Mouse (Mus musculus): ENCODE data around the gene Scrt2. TPM values are rescaled to one million over a fixed set of nuclear protein-coding genes. Genes with fewer than 3 reads are reported as not detected.

Gene Scrt2
- polyA plus RNA-seq, 1 experiment from 2014 or later, result 2.4 TPM

- DNase-seq (ENCODE audit: extremely low spot score, low spot score), result no peak
- H3K27ac ChIP-seq, result no peak overlapping the region
- no peaks in the 10 kb centered on the region for H3K9me3 ChIP-seq
- peaks cover 51% of the 10 kb centered on the region for H3K4me1 ChIP-seq
- H3K36me3 ChIP-seq (replicated peaks), result no peaks in the 10 kb centered on the region
- peaks cover 58% of the 10 kb centered on the region for H3K27me3 ChIP-seq (ENCODE audit: poor library complexity, severe bottlenecking)
- H3K4me3 ChIP-seq, result no peak overlapping the region
- 86% methylated on average over 7 of the region's 7 CpGs for WGBS
These were observed 36.4 kb downstream of the Scrt2 start for GRCm38 (mm10) chr2:152117694-152118093.

- H3K27ac ChIP-seq, result peak overlapping the region; percentile 51; the same call in 1 of the 2 replicates
- no peaks in the 10 kb centered on the region for H3K9me3 ChIP-seq
- no peak for DNase-seq (ENCODE audit: extremely low spot score, low spot score)
- WGBS, result 52% methylated on average over 6 of the region's 6 CpGs
- no peak overlapping the region for H3K4me3 ChIP-seq
- H3K4me1 ChIP-seq, result peaks cover 45% of the 10 kb centered on the region
- H3K36me3 ChIP-seq (replicated peaks), result no peaks in the 10 kb centered on the region
- H3K27me3 ChIP-seq (ENCODE audit: poor library complexity, severe bottlenecking), result peaks cover 41% of the 10 kb centered on the region
These were observed 38.0 kb downstream of the Scrt2 start for GRCm38 (mm10) chr2:152119228-152119865.

- Histone ChIP-seq H3K27ac (no peak overlapping the region), H3K27me3 (ENCODE audit: poor library complexity, severe bottlenecking) (peaks cover 13% of the 10 kb centered on the region), H3K36me3 (replicated peaks) (no peaks in the 10 kb centered on the region), H3K4me3 (no peak overlapping the region), H3K9me3 (no peaks in the 10 kb centered on the region), H3K4me1 (peaks cover 27% of the 10 kb centered on the region)
- WGBS, result 81% methylated on average over 9 of the region's 9 CpGs
- no peak for DNase-seq (ENCODE audit: extremely low spot score, low spot score)
These were observed 41.6 kb downstream of the Scrt2 start for GRCm38 (mm10) chr2:152122896-152123295.

- 70% methylated on average over 2 of the region's 2 CpGs for WGBS
- no peak for DNase-seq (ENCODE audit: extremely low spot score, low spot score)
- no peaks in the 10 kb centered on the region for H3K9me3 ChIP-seq
- H3K27me3 ChIP-seq (ENCODE audit: poor library complexity, severe bottlenecking), result no peaks in the 10 kb centered on the region
- no peak overlapping the region for H3K27ac ChIP-seq
- peaks cover 8% of the 10 kb centered on the region for H3K4me1 ChIP-seq
- H3K4me3 ChIP-seq, result no peak overlapping the region
- no peaks in the 10 kb centered on the region for H3K36me3 ChIP-seq (replicated peaks)
These were observed 47.3 kb downstream of the Scrt2 start for GRCm38 (mm10) chr2:152128597-152128996.

- peaks cover 8% of the 10 kb centered on the region for H3K4me1 ChIP-seq
- no peaks in the 10 kb centered on the region for H3K36me3 ChIP-seq (replicated peaks)
- DNase-seq (ENCODE audit: extremely low spot score, low spot score), result no peak
- no peak overlapping the region for H3K4me3 ChIP-seq
- H3K27ac ChIP-seq, result no peak overlapping the region
- 81% methylated on average over 3 of the region's 3 CpGs for WGBS
- no peaks in the 10 kb centered on the region for H3K27me3 ChIP-seq (ENCODE audit: poor library complexity, severe bottlenecking)
- no peaks in the 10 kb centered on the region for H3K9me3 ChIP-seq
These were observed 48.4 kb downstream of the Scrt2 start for GRCm38 (mm10) chr2:152129778-152130177.

- peaks cover 8% of the 10 kb centered on the region for H3K4me1 ChIP-seq
- 69% methylated on average over 9 of the region's 9 CpGs for WGBS
- no peaks in the 10 kb centered on the region for H3K9me3 ChIP-seq
- H3K36me3 ChIP-seq (replicated peaks), result no peaks in the 10 kb centered on the region
- no peak overlapping the region for H3K4me3 ChIP-seq
- H3K27me3 ChIP-seq (ENCODE audit: poor library complexity, severe bottlenecking), result no peaks in the 10 kb centered on the region
- no peak overlapping the region for H3K27ac ChIP-seq
- no peak for DNase-seq (ENCODE audit: extremely low spot score, low spot score)
These were observed 50.7 kb downstream of the Scrt2 start for GRCm38 (mm10) chr2:152132016-152132415.

- Histone ChIP-seq H3K36me3 (replicated peaks) (no peaks in the 10 kb centered on the region), H3K27ac (no peak overlapping the region), H3K27me3 (ENCODE audit: poor library complexity, severe bottlenecking) (0 out of 2 replicates have a peak, but pooled peaks cover under 1% of the 10 kb centered on the region), H3K9me3 (no peaks in the 10 kb centered on the region), H3K4me1 (peaks cover 8% of the 10 kb centered on the region), H3K4me3 (no peak overlapping the region)
- DNase-seq (ENCODE audit: extremely low spot score, low spot score), result no peak
- 84% methylated on average over 8 of the region's 8 CpGs for WGBS
These were observed 51.4 kb downstream of the Scrt2 start for GRCm38 (mm10) chr2:152132691-152133090.

GRCm38 (mm10) chr2:152139191-152139987 is 58.1 kb downstream of the Scrt2 start:
- no peak overlapping the region for H3K27ac ChIP-seq
- peaks cover 62% of the 10 kb centered on the region for H3K27me3 ChIP-seq (ENCODE audit: poor library complexity, severe bottlenecking)
- WGBS, result 79% methylated on average over 10 of the region's 10 CpGs

GRCm38 (mm10) chr2:152140941-152141340 is 59.6 kb downstream of the Scrt2 start:
- Histone ChIP-seq H3K4me1 (peaks cover 44% of the 10 kb centered on the region), H3K36me3 (replicated peaks) (no peaks in the 10 kb centered on the region), H3K9me3 (no peaks in the 10 kb centered on the region), H3K4me3 (no peak overlapping the region), H3K27ac (no peak overlapping the region), H3K27me3 (ENCODE audit: poor library complexity, severe bottlenecking) (peaks cover 77% of the 10 kb centered on the region)
- WGBS, result 29% methylated on average over 11 of the region's 11 CpGs
- no peak for DNase-seq (ENCODE audit: extremely low spot score, low spot score)

More at GRCm38 (mm10) chr2:152139191-152139987, 58.1 kb downstream of the Scrt2 start:
- H3K9me3 ChIP-seq, result no peaks in the 10 kb centered on the region
- H3K4me1 ChIP-seq, result peaks cover 42% of the 10 kb centered on the region
- DNase-seq (ENCODE audit: extremely low spot score, low spot score), result no peak
- H3K36me3 ChIP-seq (replicated peaks), result no peaks in the 10 kb centered on the region
- no peak overlapping the region for H3K4me3 ChIP-seq

GRCm38 (mm10) chr2:152141491-152141890 is 60.2 kb downstream of the Scrt2 start:
- no peaks in the 10 kb centered on the region for H3K9me3 ChIP-seq
- no peaks in the 10 kb centered on the region for H3K36me3 ChIP-seq (replicated peaks)
- peak overlapping the region; percentile 74; the same call in 1 of the 2 replicates for H3K27ac ChIP-seq
- peak overlapping the region; percentile 58 for H3K4me3 ChIP-seq
- peaks cover 83% of the 10 kb centered on the region for H3K27me3 ChIP-seq (ENCODE audit: poor library complexity, severe bottlenecking)
- DNase-seq (ENCODE audit: extremely low spot score, low spot score), result no peak
- 40% methylated on average over 1 of the region's 1 CpGs for WGBS
- H3K4me1 ChIP-seq, result peaks cover 44% of the 10 kb centered on the region

GRCm38 (mm10) chr2:152142046-152142445 is 60.7 kb downstream of the Scrt2 start:
- H3K4me3 ChIP-seq, result peak overlapping the region; percentile 58
- peak overlapping the region; percentile 74 for H3K27ac ChIP-seq
- 1% methylated on average over 13 of the region's 13 CpGs for WGBS
- no peaks in the 10 kb centered on the region for H3K36me3 ChIP-seq (replicated peaks)
- H3K9me3 ChIP-seq, result no peaks in the 10 kb centered on the region
- DNase-seq (ENCODE audit: extremely low spot score, low spot score), result peak; percentile 53
- H3K27me3 ChIP-seq (ENCODE audit: poor library complexity, severe bottlenecking), result peaks cover 88% of the 10 kb centered on the region
- peaks cover 44% of the 10 kb centered on the region for H3K4me1 ChIP-seq

- Histone ChIP-seq H3K27me3 (ENCODE audit: poor library complexity, severe bottlenecking) (peaks cover 94% of the 10 kb centered on the region), H3K4me3 (peak overlapping the region; percentile 58)
These were observed 61.2 kb downstream of the Scrt2 start for GRCm38 (mm10) chr2:152142571-152142970.

More at GRCm38 (mm10) chr2:152142571-152142970, 61.2 kb downstream of the Scrt2 start:
- Histone ChIP-seq H3K4me1 (peaks cover 44% of the 10 kb centered on the region), H3K36me3 (replicated peaks) (no peaks in the 10 kb centered on the region), H3K27ac (0 out of 2 replicates have a peak overlapping the region, but pooled peaks have one; percentile 76), H3K9me3 (no peaks in the 10 kb centered on the region)
- DNase-seq (ENCODE audit: extremely low spot score, low spot score), result no peak
- WGBS, result 3% methylated on average over 11 of the region's 11 CpGs

Data from forebrain, embryonic 10.5 days (tissue).